Mouse (Mus musculus): ENCODE data around the gene Srebf1. TPM values are rescaled to one million over a fixed set of nuclear protein-coding genes. Genes with fewer than 3 reads are reported as not detected.

The Srebf1 gene
- polyA plus RNA-seq, 1 experiment, result 54.1 TPM

DNA sequence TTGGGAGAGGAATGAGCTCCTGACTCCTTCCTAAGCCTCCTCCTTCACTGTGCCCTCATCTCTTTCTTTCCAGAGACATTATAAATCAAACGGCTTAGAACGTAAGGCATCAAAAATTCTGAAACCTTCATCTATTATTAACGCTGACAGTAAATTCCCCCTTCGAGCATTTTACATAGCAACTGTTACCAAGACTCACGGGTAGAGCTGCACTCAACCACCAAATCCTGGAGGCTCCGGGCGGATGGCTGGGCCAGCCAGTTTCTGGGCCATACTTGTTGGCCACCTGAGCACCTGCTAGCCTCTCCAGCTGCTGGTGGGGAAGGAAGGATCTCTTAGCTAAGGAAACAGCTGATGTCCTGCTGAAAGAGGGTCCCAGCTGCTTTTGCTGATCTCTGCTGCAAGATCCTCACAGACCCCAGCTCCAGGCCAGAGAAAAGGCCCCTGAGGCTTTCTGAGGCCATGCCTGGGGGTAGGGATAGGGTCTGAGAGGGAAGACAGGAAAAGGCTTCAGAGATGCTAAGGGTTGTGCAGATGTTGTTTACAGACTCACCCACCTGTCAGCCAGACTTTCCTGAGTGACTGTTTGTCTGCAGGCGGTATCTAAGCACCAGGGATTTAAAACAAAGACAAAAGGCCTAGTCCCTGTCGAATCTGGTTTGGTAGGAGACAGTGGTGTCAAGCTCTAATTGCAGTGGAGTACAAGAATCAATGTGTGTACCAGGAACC is 61.1 kb downstream of the Srebf1 start:
- H3K4me1 ChIP-seq (ENCODE audit: control insufficient read depth, insufficient read depth, low read length), result no peaks in the 10 kb centered on the region
- no peak for TF ChIP-seq POLR2A (IDR thresholded peaks at IDR 0.05; ENCODE audit: low read depth, low read length)
- no peak for TF ChIP-seq CTCF (IDR thresholded peaks at IDR 0.05; ENCODE audit: borderline replicate concordance, insufficient read depth, low read length)
- H3K4me3 ChIP-seq (ENCODE audit: insufficient read depth, low read length), result no peak overlapping the region
- no peak overlapping the region for H3K27ac ChIP-seq (ENCODE audit: insufficient read depth, low read length)

DNA sequence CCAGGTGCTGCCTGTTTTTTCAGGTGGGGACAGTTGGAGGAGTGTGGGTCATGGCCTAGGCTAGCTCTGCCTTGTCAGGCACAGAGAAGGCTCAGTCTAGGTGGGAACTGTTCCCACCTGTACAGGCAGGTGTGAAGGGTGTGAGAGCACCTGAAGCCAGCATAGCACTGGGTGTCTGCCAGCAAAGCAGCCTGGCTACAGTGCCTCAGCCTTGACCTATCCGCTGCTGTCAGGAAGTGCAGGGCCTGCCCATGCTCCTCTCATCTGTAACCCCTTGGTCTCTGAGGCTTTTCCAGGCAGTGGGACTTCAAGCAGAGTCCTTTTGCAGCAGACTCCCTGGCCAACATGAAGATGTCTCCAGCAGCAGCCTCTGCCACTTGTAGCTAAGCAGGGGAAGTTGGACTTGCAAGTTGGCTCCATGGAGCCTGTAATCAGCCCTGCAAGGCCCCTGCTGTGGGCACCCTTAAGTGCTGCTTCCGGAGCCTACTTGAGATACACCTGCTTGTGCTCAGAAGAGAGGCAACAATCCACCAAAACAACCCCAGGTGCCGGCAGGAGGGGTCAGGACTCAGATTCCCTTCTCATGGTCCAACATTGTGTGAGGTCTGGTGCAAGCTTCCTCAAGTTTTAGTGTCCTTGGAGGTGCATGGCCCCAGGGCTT is 61.8 kb downstream of the Srebf1 start:
- no peak for TF ChIP-seq CTCF (IDR thresholded peaks at IDR 0.05; ENCODE audit: borderline replicate concordance, insufficient read depth, low read length)
- TF ChIP-seq POLR2A (IDR thresholded peaks at IDR 0.05; ENCODE audit: low read depth, low read length), result no peak
- Histone ChIP-seq H3K27ac (ENCODE audit: insufficient read depth, low read length) (no peak overlapping the region), H3K4me3 (ENCODE audit: insufficient read depth, low read length) (no peak overlapping the region), H3K4me1 (ENCODE audit: control insufficient read depth, insufficient read depth, low read length) (no peaks in the 10 kb centered on the region)

DNA sequence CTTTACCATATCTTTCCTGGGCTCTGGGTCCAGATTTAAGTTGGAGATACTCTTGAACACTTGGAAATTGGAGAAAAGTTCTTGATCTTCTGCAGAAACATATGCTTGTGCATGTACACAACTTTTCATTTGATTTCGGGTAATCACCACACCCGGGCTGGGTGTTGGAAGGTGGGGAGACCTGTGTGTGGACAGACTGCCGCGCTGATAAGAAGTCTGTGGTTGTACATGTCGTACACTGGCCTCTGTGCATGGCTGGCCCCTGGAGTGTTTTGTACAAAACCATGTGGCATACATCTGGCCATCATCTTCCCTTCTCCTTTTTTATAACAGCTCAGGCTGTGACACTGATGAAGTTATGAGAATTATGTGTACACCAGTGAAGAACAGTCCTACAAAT is 62.4 kb downstream of the Srebf1 start:
- no peaks in the 10 kb centered on the region for H3K4me1 ChIP-seq (ENCODE audit: control insufficient read depth, insufficient read depth, low read length)
- TF ChIP-seq CTCF (IDR thresholded peaks at IDR 0.05; ENCODE audit: borderline replicate concordance, insufficient read depth, low read length) (no peak), POLR2A (IDR thresholded peaks at IDR 0.05; ENCODE audit: low read depth, low read length) (no peak)
- H3K4me3 ChIP-seq (ENCODE audit: insufficient read depth, low read length), result no peak overlapping the region
- no peak overlapping the region for H3K27ac ChIP-seq (ENCODE audit: insufficient read depth, low read length)

DNA sequence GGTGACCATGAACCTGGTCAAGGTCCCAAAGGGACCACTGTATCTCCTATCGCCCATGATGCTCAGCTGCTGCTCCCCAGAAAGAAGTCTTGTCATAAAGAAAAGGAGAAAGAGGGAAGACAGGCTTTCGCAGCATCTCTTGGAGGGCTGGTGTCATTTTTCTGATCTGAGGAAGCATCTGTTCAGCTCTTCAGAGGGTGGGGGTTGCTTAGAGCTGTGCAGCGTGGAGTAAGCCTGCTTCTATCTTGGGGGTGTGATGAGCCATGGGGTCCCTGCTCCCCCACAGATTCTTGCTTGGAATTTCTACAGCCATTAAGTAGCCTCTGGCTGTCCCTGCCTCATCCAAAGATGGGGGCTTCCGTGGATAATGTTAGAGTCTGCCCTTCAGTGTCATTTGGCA is 64.1 kb downstream of the Srebf1 start:
- no peak for TF ChIP-seq POLR2A (IDR thresholded peaks at IDR 0.05; ENCODE audit: low read depth, low read length)
- TF ChIP-seq CTCF (IDR thresholded peaks at IDR 0.05; ENCODE audit: borderline replicate concordance, insufficient read depth, low read length), result no peak
- Histone ChIP-seq H3K4me3 (ENCODE audit: insufficient read depth, low read length) (no peak overlapping the region), H3K4me1 (ENCODE audit: control insufficient read depth, insufficient read depth, low read length) (0 out of 2 replicates have a peak, but pooled peaks cover 3% of the 10 kb centered on the region), H3K27ac (ENCODE audit: insufficient read depth, low read length) (no peak overlapping the region)

DNA sequence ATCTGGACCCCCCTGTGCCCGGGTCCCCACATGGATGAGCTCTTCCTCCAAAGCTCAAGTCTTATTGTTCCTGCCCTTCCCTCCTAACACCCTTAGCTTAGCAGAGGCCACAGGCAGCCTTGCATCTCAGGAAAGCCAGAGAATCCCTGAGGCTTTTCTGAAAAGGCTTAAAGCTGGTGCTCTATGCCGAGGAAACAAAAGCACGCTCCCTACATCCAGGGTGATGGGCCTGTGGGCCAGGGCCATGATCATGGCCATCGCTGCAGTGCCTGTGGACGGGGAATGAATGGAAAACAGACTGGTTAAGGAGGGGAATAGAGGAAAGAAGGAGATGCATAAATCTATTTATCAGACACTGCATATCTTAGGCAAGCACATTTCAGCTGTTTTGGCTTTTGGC is 66.7 kb downstream of the Srebf1 start:
- H3K4me3 ChIP-seq (ENCODE audit: insufficient read depth, low read length), result no peak overlapping the region
- H3K27ac ChIP-seq (ENCODE audit: insufficient read depth, low read length), result no peak overlapping the region
- TF ChIP-seq CTCF (IDR thresholded peaks at IDR 0.05; ENCODE audit: borderline replicate concordance, insufficient read depth, low read length) (no peak), POLR2A (IDR thresholded peaks at IDR 0.05; ENCODE audit: low read depth, low read length) (no peak)
- 0 out of 2 replicates have a peak, but pooled peaks cover 3% of the 10 kb centered on the region for H3K4me1 ChIP-seq (ENCODE audit: control insufficient read depth, insufficient read depth, low read length)

DNA sequence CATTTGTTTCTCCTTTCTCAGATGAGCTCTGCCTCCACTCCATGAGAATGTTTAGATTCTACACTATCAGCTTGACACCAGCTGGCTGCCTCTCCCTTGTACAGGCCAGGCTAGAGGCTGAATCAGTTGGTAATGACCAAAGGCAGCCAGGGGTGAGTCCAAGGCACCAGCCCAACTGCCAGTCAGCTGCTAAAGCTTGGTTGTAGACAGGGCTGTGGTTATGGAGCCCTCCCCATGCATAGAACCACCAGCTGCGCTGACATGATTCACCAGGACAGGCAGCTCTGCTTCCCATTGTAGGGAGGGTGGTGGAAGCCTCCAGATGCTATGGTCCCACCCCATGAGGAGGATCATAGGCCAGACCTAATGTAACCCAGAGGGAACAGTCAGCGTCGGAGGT is 68.4 kb downstream of the Srebf1 start:
- no peak overlapping the region for H3K4me3 ChIP-seq (ENCODE audit: insufficient read depth, low read length)
- no peak for TF ChIP-seq CTCF (IDR thresholded peaks at IDR 0.05; ENCODE audit: borderline replicate concordance, insufficient read depth, low read length)
- no peak for TF ChIP-seq POLR2A (IDR thresholded peaks at IDR 0.05; ENCODE audit: low read depth, low read length)
- 0 out of 2 replicates have a peak, but pooled peaks cover 3% of the 10 kb centered on the region for H3K4me1 ChIP-seq (ENCODE audit: control insufficient read depth, insufficient read depth, low read length)
- no peak overlapping the region for H3K27ac ChIP-seq (ENCODE audit: insufficient read depth, low read length)

DNA sequence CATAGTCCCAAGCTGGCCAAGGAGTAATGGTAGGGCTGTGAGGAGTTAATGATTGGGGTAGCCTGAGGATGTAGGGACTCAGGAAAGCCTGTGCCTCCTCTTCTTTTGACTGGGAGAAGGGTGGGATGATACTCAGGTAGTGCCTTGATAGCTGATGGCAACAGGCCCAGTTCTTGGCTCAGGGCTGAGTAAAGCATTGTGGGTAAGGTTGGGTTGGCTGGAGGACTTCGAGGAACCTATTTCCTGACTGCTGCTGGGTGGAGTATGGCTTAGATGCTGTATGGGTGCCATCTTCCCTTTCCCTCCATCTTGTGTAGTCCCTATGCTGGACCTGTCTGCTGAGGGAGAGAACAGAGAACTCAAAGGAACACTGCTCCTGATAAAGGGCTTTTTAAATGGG is 70.0 kb downstream of the Srebf1 start:
- no peak overlapping the region for H3K27ac ChIP-seq (ENCODE audit: insufficient read depth, low read length)
- no peak overlapping the region for H3K4me3 ChIP-seq (ENCODE audit: insufficient read depth, low read length)
- 0 out of 2 replicates have a peak, but pooled peaks cover 3% of the 10 kb centered on the region for H3K4me1 ChIP-seq (ENCODE audit: control insufficient read depth, insufficient read depth, low read length)
- TF ChIP-seq POLR2A (IDR thresholded peaks at IDR 0.05; ENCODE audit: low read depth, low read length), result no peak

DNA sequence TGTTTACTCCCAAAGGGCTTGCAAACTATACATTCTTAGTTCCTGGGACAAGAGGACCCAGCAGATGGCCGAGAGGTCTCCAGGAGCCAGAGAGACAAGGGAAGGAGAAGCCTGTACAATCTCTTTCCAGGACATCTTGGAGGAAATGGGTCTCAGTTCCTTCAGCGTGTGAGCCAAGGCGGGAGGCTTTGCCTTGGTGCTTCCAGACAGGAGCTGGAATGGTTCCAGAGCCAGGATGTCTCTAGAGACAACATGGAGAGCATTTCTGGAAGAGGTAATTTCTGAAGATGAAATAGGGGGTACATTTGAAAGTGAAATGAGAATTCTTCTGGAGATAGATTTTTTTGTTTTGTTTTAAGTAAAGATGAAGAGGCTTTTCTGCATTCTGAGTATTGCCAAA is 71.7 kb downstream of the Srebf1 start:
- TF ChIP-seq CTCF (IDR thresholded peaks at IDR 0.05; ENCODE audit: borderline replicate concordance, insufficient read depth, low read length) (no peak), POLR2A (IDR thresholded peaks at IDR 0.05; ENCODE audit: low read depth, low read length) (no peak)
- Histone ChIP-seq H3K4me3 (ENCODE audit: insufficient read depth, low read length) (no peak overlapping the region), H3K4me1 (ENCODE audit: control insufficient read depth, insufficient read depth, low read length) (0 out of 2 replicates have a peak, but pooled peaks cover 3% of the 10 kb centered on the region), H3K27ac (ENCODE audit: insufficient read depth, low read length) (no peak overlapping the region)

Other genes with a start within 250 kb of the Srebf1 start
- gene Pemt, start 176.1 kb downstream of the Srebf1 start, polyA plus RNA-seq (2011; ENCODE audit: insufficient read length, low read depth, missing spikeins), result 5.8 and 9.8 TPM in 2 replicates
- 25.9 and 29.1 TPM in 2 replicates for gene Rai1, start 117.6 kb downstream of the Srebf1 start, polyA plus RNA-seq (2011; ENCODE audit: insufficient read length, low read depth, missing spikeins)
- gene Tom1l2, start 130.3 kb upstream of the Srebf1 start, polyA plus RNA-seq (2011; ENCODE audit: insufficient read length, low read depth, missing spikeins), result 30.3 and 36.2 TPM in 2 replicates
- gene Drc3, start 130.7 kb upstream of the Srebf1 start, polyA plus RNA-seq (2011; ENCODE audit: insufficient read length, low read depth, missing spikeins), result 0.48 and 0.53 TPM in 2 replicates
- 16.2 and 18.0 TPM in 2 replicates for gene Gid4, start 194.6 kb upstream of the Srebf1 start, polyA plus RNA-seq (2011; ENCODE audit: insufficient read length, low read depth, missing spikeins)
- 24.9 and 28.8 TPM in 2 replicates for gene Atpaf2, start 195.9 kb upstream of the Srebf1 start, polyA plus RNA-seq (2011; ENCODE audit: insufficient read length, low read depth, missing spikeins)
- 53.4 and 56.7 TPM in 2 replicates for gene Drg2, start 232.0 kb upstream of the Srebf1 start, polyA plus RNA-seq (2011; ENCODE audit: insufficient read length, low read depth, missing spikeins)
- gene Myo15, start 246.8 kb upstream of the Srebf1 start, polyA plus RNA-seq (2011; ENCODE audit: insufficient read length, low read depth, missing spikeins), result not detected in 2 replicates